Mouse (Mus musculus) C3H10T1/2 (cell line): Measurements from ENCODE around the gene Zfp566. TPM values are rescaled to one million over a fixed set of nuclear protein-coding genes. Genes with fewer than 3 reads are reported as not detected.

Experiments
- polyA plus RNA-seq, 2 experiments: library from polyadenylated mRNA; unstranded; fragments of >200 nt; fragmentation: generic; extraction: Trizol; gene quantifications; one replicate each; pipeline ENCODE4 v1.2.1; 2012; ENCODE audit warnings: missing spikeins in 2 of 2

Gene Zfp566
- 1 to 10 TPM in 1 of 2 experiments, under 1 TPM in 1; 0.22 to 4.5 TPM for polyA plus RNA-seq

GRCm38 (mm10) chr7:30090092-30090969 is at the start of gene Zfp566, which contains the start of gene Gm26920:
Zfp566 (minus strand) TSS chr7:30090527.
Gm26920 (minus strand) TSS chr7:30090410.

GRCm38 (mm10) chr7:30121308-30122187 is 31.2 kb upstream of the Zfp566 start, which contains the start of gene Zfp382:
Zfp382 (plus strand) TSS chr7:30121942.

GRCm38 (mm10) chr7:30094646-30095429 is 4.5 kb upstream of the Zfp566 start, which contains the start of gene Zfp260:
Zfp260 (plus strand) TSS chr7:30094777.

GRCm38 (mm10) chr7:30072146-30073028 is 17.9 kb downstream of the Zfp566 start, which contains the start of gene Zfp82:
Zfp82 (minus strand) TSS chr7:30072900.

GRCm38 (mm10) chr7:30050882-30051548 is 39.3 kb downstream of the Zfp566 start, which contains the start of gene Zfp14:
Zfp14 (minus strand) TSS chr7:30051380.

Other genes with a start within 250 kb of the Zfp566 start
- 1 to 10 TPM in 1 of 2 experiments, under 1 TPM in 1; 0.09 to 1.4 TPM for gene Zfp940, start 236.9 kb downstream of the Zfp566 start, polyA plus RNA-seq
- gene Zfp420, start 230.5 kb downstream of the Zfp566 start, polyA plus RNA-seq: under 1 TPM; 0.25 to 0.98 TPM
- gene Zfp27, start 184.0 kb downstream of the Zfp566 start, polyA plus RNA-seq: 1 to 10 TPM in 1 of 2 experiments, under 1 TPM in 1; 0.23 to 5.7 TPM
- 1 to 10 TPM in 1 of 2 experiments, under 1 TPM in 1; 0.11 to 3.4 TPM for gene Zfp383, start 182.3 kb downstream of the Zfp566 start, polyA plus RNA-seq
- 1 to 10 TPM in 1 of 2 experiments, under 1 TPM in 1; 0.29 to 2.7 TPM for gene Zfp74, start 136.4 kb downstream of the Zfp566 start, polyA plus RNA-seq
- 1 to 10 TPM in 1 of 2 experiments, under 1 TPM in 1; 0.22 to 2.1 TPM for gene Zfp568, start 106.6 kb downstream of the Zfp566 start, polyA plus RNA-seq
- 1 to 10 TPM in 1 of 2 experiments, under 1 TPM in 1; 0.07 to 2.3 TPM for gene Zfp14, start 39.1 kb downstream of the Zfp566 start, polyA plus RNA-seq
- gene Zfp82, start 17.6 kb downstream of the Zfp566 start, polyA plus RNA-seq: 1 to 10 TPM in 1 of 2 experiments, under 1 TPM in 1; 0.41 to 2.9 TPM
- gene Gm26920, start 117 bp downstream of the Zfp566 start, polyA plus RNA-seq: under 1 TPM; 0.02 to 0.77 TPM
- gene Zfp260, start 4.2 kb upstream of the Zfp566 start, polyA plus RNA-seq: 10 to 100 TPM in 1 of 2 experiments, under 1 TPM in 1; 0.92 to 11.2 TPM
- 1 to 10 TPM in 1 of 2 experiments, under 1 TPM in 1; 0.15 to 2.5 TPM for gene Zfp382, start 31.4 kb upstream of the Zfp566 start, polyA plus RNA-seq
- 10 to 100 TPM in 1 of 2 experiments, under 1 TPM in 1; 0.48 to 12.2 TPM for gene Zfp146, start 79.2 kb upstream of the Zfp566 start, polyA plus RNA-seq
- 1 to 10 TPM; 2.7 to 6.7 TPM for gene Cox7a1, start 93.6 kb upstream of the Zfp566 start, polyA plus RNA-seq
- gene Capns1, start 108.3 kb upstream of the Zfp566 start, polyA plus RNA-seq: 100 to 1,000 TPM; 667 to 923 TPM
- gene Polr2i, start 141.4 kb upstream of the Zfp566 start, polyA plus RNA-seq: 100 to 1,000 TPM; 140 to 190 TPM
- gene Tbcb, start 141.7 kb upstream of the Zfp566 start, polyA plus RNA-seq: 100 to 1,000 TPM; 159 to 336 TPM
- gene Ovol3, start 145.2 kb upstream of the Zfp566 start, polyA plus RNA-seq: under 1 TPM in 1 of 2 experiments, not detected in 1; 0.08 TPM
- under 1 TPM; 0.15 to 0.45 TPM for gene Thap8, start 189.6 kb upstream of the Zfp566 start, polyA plus RNA-seq
- gene Wdr62, start 189.9 kb upstream of the Zfp566 start, polyA plus RNA-seq: 10 to 100 TPM; 12.7 to 22.5 TPM
- gene Clip3, start 201.2 kb upstream of the Zfp566 start, polyA plus RNA-seq: 100 to 1,000 TPM in 1 of 2 experiments, 10 to 100 TPM in 1; 59.0 to 203 TPM
- 10 to 100 TPM; 28.8 to 45.8 TPM for gene Alkbh6, start 218.2 kb upstream of the Zfp566 start, polyA plus RNA-seq
- gene Syne4, start 224.3 kb upstream of the Zfp566 start, polyA plus RNA-seq: 1 to 10 TPM in 1 of 2 experiments, under 1 TPM in 1; 0.21 to 1.4 TPM
- gene E130208F15Rik, start 231.2 kb upstream of the Zfp566 start, polyA plus RNA-seq: not detected
- gene Sdhaf1, start 233.4 kb upstream of the Zfp566 start, polyA plus RNA-seq: 10 to 100 TPM; 13.5 to 16.3 TPM